Mouse (Mus musculus): Measurements from ENCODE around the gene Zfp609.

DNA sequence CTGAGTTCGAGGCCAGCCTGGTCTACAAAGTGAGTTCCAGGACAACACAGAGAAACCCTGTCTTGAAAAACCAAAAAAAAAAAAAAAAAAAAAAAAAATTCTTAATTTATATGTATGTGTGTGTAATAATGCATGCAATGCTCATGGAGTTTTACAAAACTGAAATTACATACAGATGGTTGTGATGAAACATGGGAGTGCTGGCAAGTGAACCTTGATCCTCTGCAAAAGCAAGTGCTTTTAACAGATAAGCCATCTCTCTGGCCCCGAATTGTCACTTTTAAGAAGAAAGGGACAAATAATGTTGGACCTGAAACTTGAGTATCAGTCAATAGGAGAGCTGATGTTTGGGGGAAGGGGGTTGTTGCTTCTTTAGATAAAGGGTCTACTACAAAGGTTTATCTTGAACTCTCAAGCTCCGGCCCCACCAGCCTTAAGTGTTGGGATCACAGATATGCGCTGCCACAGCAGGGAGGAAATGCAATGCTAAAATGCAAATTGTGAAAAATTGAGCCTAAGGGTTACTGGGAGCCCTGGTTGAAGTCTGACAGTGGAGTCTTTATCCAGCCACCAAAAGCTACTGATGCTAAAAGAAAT, 41.5 kb downstream of the Zfp609 start:
- TF ChIP-seq CTCF (IDR thresholded peaks at IDR 0.05; ENCODE audit: extremely low read depth, insufficient read length, insufficient replicate concordance, low read depth, low read length) (no peak), POLR2A (IDR thresholded peaks at IDR 0.05; ENCODE audit: low read depth, low read length) (no peak)
